Mouse (Mus musculus) intestine, embryonic 16.5 days (tissue): Measurements from ENCODE around the gene Myl6b. TPM values are rescaled to one million over a fixed set of nuclear protein-coding genes. Genes with fewer than 3 reads are reported as not detected.

Source experiments
- ATAC-seq: fragments of 200-750 bp; cut with Nextera tagmentation; 2 replicates; pipeline ENCODE4 v1.8.0; 2017; ENCODE audit warnings: moderate TSS enrichment, moderate library complexity
- H3K27ac ChIP-seq: fragments of 300-500 bp; sonication (generic); 2 replicates; pipeline ENCODE4 v1.5.1; 2014; ENCODE audit warnings: mild to moderate bottlenecking, low read length
- H3K27me3 ChIP-seq: fragments of 300-500 bp; sonication (generic); replicated peaks from 2 replicates; pipeline ENCODE4 v1.6.1; 2014; ENCODE audit warnings: low read length, control low read depth, mixed read lengths; ENCODE audit not compliant: control insufficient read depth, insufficient read depth
- H3K36me3 ChIP-seq: fragments of 300-500 bp; sonication (generic); 2 replicates; pipeline ENCODE4 v1.6.1; 2014; ENCODE audit warnings: low read length, control low read depth; ENCODE audit not compliant: control insufficient read depth, insufficient read depth
- H3K4me1 ChIP-seq: fragments of 300-500 bp; sonication (generic); 2 replicates; pipeline ENCODE4 v1.6.1; 2014; ENCODE audit warnings: low read length, control low read depth, mixed read lengths; ENCODE audit not compliant: control insufficient read depth, insufficient read depth
- H3K4me2 ChIP-seq: fragments of 300-500 bp; sonication (generic); 2 replicates; pipeline ENCODE4 v1.6.1; 2014; ENCODE audit warnings: low read depth, low read length, control low read depth
- H3K4me3 ChIP-seq: fragments of 300-500 bp; sonication (generic); 2 replicates; pipeline ENCODE4 v1.5.1; 2014; ENCODE audit warnings: mild to moderate bottlenecking, low read length
- H3K9ac ChIP-seq: fragments of 300-500 bp; sonication (generic); 2 replicates; pipeline ENCODE4 v1.6.1; 2014; ENCODE audit warnings: low read depth, low read length
- H3K9me3 ChIP-seq: fragments of 300-500 bp; sonication (generic); 2 replicates; pipeline ENCODE4 v1.6.1; 2016; ENCODE audit warnings: low read length, control low read depth; ENCODE audit not compliant: control insufficient read depth
- WGBS: fragments of 180-500 bp; shearing (Covaris S2); extraction: QIAGEN DNeasy Blood & Tissue Kit; methylation state at CpG from one replicate; pipeline ENCODE4 v1.1.7; 2014; 5-methylcytosine and 5-hydroxymethylcytosine counted together
- polyA plus RNA-seq: library from polyadenylated mRNA; unstranded; fragments of >200 nt; fragmentation: Nextera tagmentation; extraction: Ambion mirVana; gene quantifications from 2 replicates; pipeline ENCODE4 v1.2.1, GENCODE M21; 2015

Myl6b gene
- polyA plus RNA-seq, 1 experiment from 2014 or later = 2.8 TPM

DNA sequence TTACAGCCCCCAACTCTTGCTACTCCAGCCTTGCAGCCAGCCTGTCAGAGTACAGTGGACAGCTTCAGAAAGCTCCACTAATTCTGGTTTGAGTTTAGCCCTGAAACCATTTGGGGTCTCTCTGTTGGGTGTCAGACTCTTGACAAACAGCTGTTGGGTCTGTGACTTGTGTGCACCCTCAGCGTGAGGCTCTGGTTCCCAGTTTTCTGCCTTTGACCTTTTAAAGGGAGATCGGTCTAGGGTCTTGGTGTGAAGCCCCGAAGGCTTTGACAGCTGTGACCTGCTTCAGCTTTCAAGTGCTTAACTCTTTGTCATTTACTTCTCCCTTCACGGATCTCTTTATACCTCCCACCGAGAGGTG is 38.2 kb downstream of the Myl6b start:
- Histone ChIP-seq H3K4me3 (peak overlapping the region; percentile 92), H3K4me2 (peak overlapping the region; percentile 72), H3K36me3 (peaks cover 22% of the 10 kb centered on the region), H3K4me1 (peaks cover 12% of the 10 kb centered on the region; the same call in 1 of the 2 replicates), H3K9ac (peak overlapping the region; percentile 92), H3K9me3 (no peaks in the 10 kb centered on the region), H3K27ac (peak overlapping the region; percentile 98), H3K27me3 (no peaks in the 10 kb centered on the region)
- ATAC-seq = no peak
- WGBS = 1% methylated on average over 5 of the region's 5 CpGs

- Histone ChIP-seq H3K27me3 (no peaks in the 10 kb centered on the region), H3K4me2 (peak overlapping the region; percentile 72), H3K36me3 (peaks cover 18% of the 10 kb centered on the region), H3K9ac (peak overlapping the region; percentile 92), H3K4me1 (peaks cover 12% of the 10 kb centered on the region; the same call in 1 of the 2 replicates), H3K9me3 (no peaks in the 10 kb centered on the region), H3K27ac (peak overlapping the region; percentile 98), H3K4me3 (peak overlapping the region; percentile 92)
- peak; percentile 75 for ATAC-seq
- under 1% methylated on average over 21 of the region's 67 CpGs for WGBS
Observed at GRCm38 (mm10) chr10:128459409-128460269, 38.8 kb downstream of the Myl6b start.

GRCm38 (mm10) chr10:128458719-128459408 is 39.6 kb downstream of the Myl6b start, which contains the start of gene Smarcc2:
Smarcc2 (plus strand) TSS chr10:128459248.
- peaks cover 12% of the 10 kb centered on the region; the same call in 1 of the 2 replicates for H3K4me1 ChIP-seq
- peaks cover 11% of the 10 kb centered on the region for H3K36me3 ChIP-seq
- H3K4me2 ChIP-seq = peak within 1 kb of the TSS; percentile 72
- peak within 1 kb of the TSS; percentile 98 for H3K27ac ChIP-seq
- H3K4me3 ChIP-seq = peak within 1 kb of the TSS; percentile 92
- ATAC-seq = peak; percentile 86
- peak within 1 kb of the TSS; percentile 92 for H3K9ac ChIP-seq
- under 1% methylated on average over 80 of the region's 86 CpGs for WGBS
- H3K27me3 ChIP-seq = no peaks in the 10 kb centered on the region
- no peaks in the 10 kb centered on the region for H3K9me3 ChIP-seq

GRCm38 (mm10) chr10:128458348-128458718 is 40.2 kb downstream of the Myl6b start:
- Histone ChIP-seq H3K36me3 (peaks cover 7% of the 10 kb centered on the region), H3K9me3 (no peaks in the 10 kb centered on the region), H3K27ac (peak overlapping the region; percentile 98), H3K27me3 (no peaks in the 10 kb centered on the region), H3K4me3 (peak overlapping the region; percentile 92), H3K4me1 (peaks cover 12% of the 10 kb centered on the region; the same call in 1 of the 2 replicates), H3K9ac (peak overlapping the region; percentile 92), H3K4me2 (peak overlapping the region; percentile 54)
- ATAC-seq = peak; percentile 66
- 0% methylated on average over 29 of the region's 29 CpGs for WGBS

DNA sequence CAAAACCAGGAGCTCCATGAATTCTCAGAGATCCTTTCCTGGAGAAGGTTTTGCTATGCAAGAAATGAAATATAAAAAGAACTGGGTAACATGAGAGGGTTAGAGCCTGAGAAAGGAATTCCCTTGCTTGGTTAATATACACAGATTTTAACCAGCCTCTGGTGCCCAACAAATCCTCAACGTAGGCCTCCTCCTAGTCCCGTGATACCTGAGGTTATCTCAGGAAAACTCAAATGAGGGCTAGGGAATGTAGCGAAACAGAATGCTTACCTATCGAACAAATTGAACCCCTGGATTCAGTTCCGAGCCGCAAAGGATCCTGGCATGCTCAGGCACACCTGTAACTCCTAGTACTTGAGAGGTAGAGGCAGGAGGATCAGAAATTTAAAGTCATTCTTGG is 40.8 kb downstream of the Myl6b start:
- Histone ChIP-seq H3K36me3 (peaks cover 4% of the 10 kb centered on the region; the same call in 1 of the 2 replicates), H3K27ac (no peak overlapping the region), H3K9ac (no peak overlapping the region), H3K4me1 (peaks cover 12% of the 10 kb centered on the region; the same call in 1 of the 2 replicates), H3K4me3 (no peak overlapping the region), H3K9me3 (no peaks in the 10 kb centered on the region), H3K27me3 (no peaks in the 10 kb centered on the region), H3K4me2 (no peak overlapping the region)
- ATAC-seq = no peak
- 85% methylated on average over 6 of the region's 6 CpGs for WGBS

DNA sequence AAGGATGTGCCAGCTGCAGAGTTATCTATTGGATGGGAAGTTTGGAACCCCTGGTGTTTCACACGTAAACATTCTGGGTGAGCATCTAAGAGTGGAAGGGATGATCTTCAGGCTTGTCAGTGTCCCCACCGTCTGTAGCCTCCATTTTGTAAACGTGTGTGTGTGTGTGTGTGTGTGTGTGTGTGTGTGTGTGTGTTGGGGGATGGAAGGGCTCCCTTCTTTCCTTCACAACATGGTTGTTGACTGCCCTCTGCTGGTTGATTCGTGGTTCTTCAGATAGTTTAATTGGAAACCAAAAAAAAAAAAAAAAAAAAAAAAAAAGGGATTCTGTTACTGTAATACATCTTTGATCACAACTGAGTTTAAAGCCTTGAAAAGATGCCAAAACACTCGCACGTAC is 43.2 kb downstream of the Myl6b start:
- 1% methylated on average over 6 of the region's 6 CpGs for WGBS
- no peaks in the 10 kb centered on the region for H3K27me3 ChIP-seq
- ATAC-seq = no peak
- H3K9me3 ChIP-seq = no peaks in the 10 kb centered on the region
- no peak overlapping the region for H3K9ac ChIP-seq
- H3K27ac ChIP-seq = no peak overlapping the region
- no peak overlapping the region for H3K4me3 ChIP-seq
- peak overlapping the region; percentile 22; the same call in 1 of the 2 replicates for H3K4me2 ChIP-seq
- peaks cover 1% of the 10 kb centered on the region; the same call in 1 of the 2 replicates for H3K4me1 ChIP-seq
- H3K36me3 ChIP-seq = no peaks in the 10 kb centered on the region

DNA sequence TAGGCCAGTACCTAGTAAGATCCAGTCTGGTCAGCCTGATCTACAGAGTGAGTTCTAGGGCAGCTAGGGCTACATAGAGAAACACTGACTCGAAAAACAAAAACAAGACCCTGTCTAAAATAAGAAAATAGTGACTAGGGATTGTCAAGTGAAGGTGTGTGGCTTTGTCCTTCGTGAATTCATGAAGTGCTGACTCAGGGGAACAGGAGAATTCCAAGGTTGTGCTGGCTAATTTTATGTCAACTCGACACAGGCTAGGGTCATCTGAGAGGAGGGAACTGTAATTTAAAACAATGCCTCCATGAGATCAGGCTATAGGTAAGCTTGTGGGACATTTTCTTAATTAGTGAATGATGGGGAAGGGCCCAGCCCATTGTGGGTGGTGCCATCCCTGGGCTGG is 44.0 kb downstream of the Myl6b start:
- H3K4me1 ChIP-seq = no peaks in the 10 kb centered on the region
- WGBS = 81% methylated on average over 3 of the region's 3 CpGs
- H3K9ac ChIP-seq = no peak overlapping the region
- no peaks in the 10 kb centered on the region for H3K36me3 ChIP-seq
- no peak overlapping the region for H3K27ac ChIP-seq
- H3K4me3 ChIP-seq = no peak overlapping the region
- no peaks in the 10 kb centered on the region for H3K27me3 ChIP-seq
- no peaks in the 10 kb centered on the region for H3K9me3 ChIP-seq
- no peak overlapping the region for H3K4me2 ChIP-seq
- ATAC-seq = no peak

DNA sequence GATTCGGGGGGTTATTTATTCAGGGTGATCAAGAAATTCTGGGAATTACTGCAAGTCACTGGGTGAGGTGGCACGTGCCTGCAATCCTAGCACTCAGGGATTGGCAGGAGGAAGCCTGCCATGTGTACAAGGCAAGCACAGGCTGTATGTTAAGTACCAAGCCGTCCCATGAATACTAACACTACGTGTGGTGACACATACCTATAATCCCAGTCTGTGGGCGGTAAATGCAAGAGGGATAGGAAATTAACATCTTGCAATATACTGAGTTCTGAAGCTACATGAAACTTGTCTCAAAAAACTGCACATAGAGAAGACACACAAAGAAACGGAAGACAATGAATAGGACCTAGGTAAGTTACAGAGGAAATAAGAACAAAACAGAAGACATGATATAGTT is 47.5 kb downstream of the Myl6b start:
- no peak overlapping the region for H3K4me3 ChIP-seq
- no peak overlapping the region for H3K4me2 ChIP-seq
- no peaks in the 10 kb centered on the region for H3K27me3 ChIP-seq
- no peaks in the 10 kb centered on the region for H3K9me3 ChIP-seq
- no peak overlapping the region for H3K27ac ChIP-seq
- H3K9ac ChIP-seq = no peak overlapping the region
- no peaks in the 10 kb centered on the region for H3K4me1 ChIP-seq
- no peaks in the 10 kb centered on the region for H3K36me3 ChIP-seq
- WGBS = 79% methylated on average over 6 of the region's 6 CpGs
- ATAC-seq = no peak

- H3K9ac ChIP-seq = no peak overlapping the region
- WGBS = 85% methylated on average over 4 of the region's 4 CpGs
- no peaks in the 10 kb centered on the region for H3K4me1 ChIP-seq
- no peaks in the 10 kb centered on the region for H3K36me3 ChIP-seq
- no peak overlapping the region for H3K4me3 ChIP-seq
- no peak overlapping the region for H3K4me2 ChIP-seq
- H3K27ac ChIP-seq = no peak overlapping the region
- no peak for ATAC-seq
- no peaks in the 10 kb centered on the region for H3K9me3 ChIP-seq
- H3K27me3 ChIP-seq = no peaks in the 10 kb centered on the region
Observed at GRCm38 (mm10) chr10:128445407-128445806, 53.1 kb downstream of the Myl6b start.
